Mouse (Mus musculus) CH12.LX (cell line): Measurements from ENCODE around the gene Smad1. TPM values are rescaled to one million over a fixed set of nuclear protein-coding genes. Genes with fewer than 3 reads are reported as not detected.

Experiments used
- DNase-seq: peaks from one replicate; pipeline ENCODE4 v3.0.0-alpha.2; 2013; ENCODE audit errors: extremely low read depth
- H3K27ac ChIP-seq: 2 replicates; pipeline ENCODE4 v1.5.1; 2012; ENCODE audit warnings: low read depth, mild to moderate bottlenecking, control low read depth, moderate library complexity; ENCODE audit not compliant: insufficient read depth
- H3K27me3 ChIP-seq: replicated peaks from 2 replicates; pipeline ENCODE3; 2012; ENCODE audit warnings: inconsistent platforms
- H3K36me3 ChIP-seq, 2 experiments: replicated peaks in 1 of 2; 2 replicates each; pipeline versions ENCODE3 to v1.6.1; 2012; ENCODE audit warnings: inconsistent platforms in 1 of 2, low read length in 1 of 2, mild to moderate bottlenecking in 1 of 2, mixed read lengths in 1 of 2, moderate library complexity in 1 of 2; ENCODE audit not compliant: control insufficient read depth in 1 of 2, insufficient read depth in 1 of 2
- H3K4me1 ChIP-seq, 2 experiments: 2 replicates each; pipeline ENCODE4 v1.6.1; 2012; ENCODE audit warnings: inconsistent platforms in 1 of 2, moderate library complexity in 1 of 2; ENCODE audit not compliant: insufficient read depth in 2 of 2, control insufficient read depth in 1 of 2
- H3K4me2 ChIP-seq: 2 replicates; pipeline ENCODE4 v1.6.1; 2012; ENCODE audit warnings: low read depth, mild to moderate bottlenecking, control low read depth; ENCODE audit not compliant: poor library complexity, insufficient read depth, severe bottlenecking
- H3K4me3 ChIP-seq, 3 experiments: fragments of 150-350 bp in 1 of 3; sonication (generic) in 1 of 3; replicated peaks in 1 of 3; 2 replicates each; pipeline versions ENCODE3 to v1.5.1; 2011 to 2012; ENCODE audit warnings: low read depth in 2 of 3, low read length in 2 of 3, mild to moderate bottlenecking in 2 of 3, moderate library complexity in 2 of 3, control low read depth in 1 of 3, improper control_type of control experiment in 1 of 3, inconsistent platforms in 1 of 3, mixed read lengths in 1 of 3; ENCODE audit not compliant: poor library complexity in 1 of 3
- H3K79me2 ChIP-seq: replicated peaks from 2 replicates; pipeline ENCODE4 v1.6.1; 2012; ENCODE audit warnings: mild to moderate bottlenecking, moderate library complexity; ENCODE audit not compliant: control insufficient read depth, poor library complexity, insufficient read depth, severe bottlenecking; ENCODE audit errors: extremely low read depth
- H3K9ac ChIP-seq: 2 replicates; pipeline ENCODE4 v1.6.1; 2012; ENCODE audit warnings: low read depth, mild to moderate bottlenecking, control low read depth, moderate library complexity; ENCODE audit not compliant: insufficient read depth
- H3K9me3 ChIP-seq: replicated peaks from 2 replicates; pipeline ENCODE3; 2012; ENCODE audit warnings: low read length, inconsistent platforms, mixed read lengths
- BHLHE40 ChIP-seq: IDR thresholded peaks from 2 replicates; pipeline ENCODE4 v1.6.1; 2011; ENCODE audit warnings: mild to moderate bottlenecking, low read depth, low read length, improper control_type of control experiment
- CHD2 ChIP-seq: IDR thresholded peaks from 2 replicates; pipeline ENCODE4 v1.6.1; 2011; ENCODE audit warnings: low read length, improper control_type of control experiment
- CTCF ChIP-seq, 2 experiments: IDR thresholded peaks in 1 of 2; conservative IDR thresholded peaks in 1 of 2; 2 replicates each; pipeline ENCODE4 v1.5.1; 2011 to 2012; ENCODE audit warnings: low read depth in 2 of 2, low read length in 2 of 2, improper control_type of control experiment in 1 of 2, inconsistent platforms in 1 of 2, mild to moderate bottlenecking in 1 of 2, moderate library complexity in 1 of 2
- IRF4 ChIP-seq: IDR thresholded peaks from 2 replicates; pipeline ENCODE4 v1.6.1; 2014; ENCODE audit warnings: low read depth, mild to moderate bottlenecking, inconsistent platforms, low read length, improper control_type of control experiment
- JUN ChIP-seq: IDR thresholded peaks from 2 replicates; pipeline ENCODE4 v1.6.1; 2011; ENCODE audit warnings: low read depth, mild to moderate bottlenecking, low read length, improper control_type of control experiment, moderate library complexity; ENCODE audit not compliant: insufficient read depth
- MAFK ChIP-seq: IDR thresholded peaks from 2 replicates; pipeline ENCODE4 v1.6.1; 2011; ENCODE audit warnings: low read length, improper control_type of control experiment; ENCODE audit not compliant: insufficient replicate concordance
- MEF2A ChIP-seq: IDR thresholded peaks from 2 replicates; pipeline ENCODE4 v1.6.1; 2014; ENCODE audit warnings: low read depth, mild to moderate bottlenecking, inconsistent platforms, low read length, improper control_type of control experiment, borderline replicate concordance
- MXI1 ChIP-seq: IDR thresholded peaks from 2 replicates; pipeline ENCODE4 v1.6.1; 2011; ENCODE audit warnings: mild to moderate bottlenecking, low read depth, low read length, improper control_type of control experiment
- MYC ChIP-seq: IDR thresholded peaks from 2 replicates; pipeline ENCODE4 v1.6.1; 2011; ENCODE audit warnings: low read depth, mild to moderate bottlenecking, improper control_type of control experiment, low read length
- NRF1 ChIP-seq: IDR thresholded peaks from 2 replicates; pipeline ENCODE4 v1.6.1; 2014; ENCODE audit warnings: low read depth, mild to moderate bottlenecking, inconsistent platforms, low read length, improper control_type of control experiment, moderate library complexity
- RAD21 ChIP-seq: IDR thresholded peaks from 2 replicates; pipeline ENCODE4 v1.6.1; 2011; ENCODE audit warnings: low read depth, mild to moderate bottlenecking, low read length, improper control_type of control experiment, moderate library complexity
- SMC3 ChIP-seq: IDR thresholded peaks from 2 replicates; pipeline ENCODE4 v1.6.1; 2011; ENCODE audit warnings: low read depth, low read length, improper control_type of control experiment
- TCF12 ChIP-seq: IDR thresholded peaks from 2 replicates; pipeline ENCODE4 v1.6.1; 2014; ENCODE audit warnings: low read depth, mild to moderate bottlenecking, inconsistent platforms, low read length, improper control_type of control experiment
- USF1 ChIP-seq: IDR thresholded peaks from 2 replicates; pipeline ENCODE4 v1.6.1; 2014; ENCODE audit warnings: low read depth, mild to moderate bottlenecking, inconsistent platforms, low read length, improper control_type of control experiment
- USF2 ChIP-seq: conservative IDR thresholded peaks from 2 replicates; pipeline ENCODE4 v1.6.1; 2011; ENCODE audit warnings: low read depth, low read length, improper control_type of control experiment
- ZC3H11A ChIP-seq: IDR thresholded peaks from 2 replicates; pipeline ENCODE4 v1.6.1; 2012; ENCODE audit warnings: low read depth, mild to moderate bottlenecking, inconsistent platforms, low read length, improper control_type of control experiment
- ZNF384 ChIP-seq: IDR thresholded peaks from 2 replicates; pipeline ENCODE4 v1.6.1; 2012; ENCODE audit warnings: low read depth, low read length, improper control_type of control experiment, inconsistent platforms
- dilution Hi-C: fragments of 300-500 bp; cut with MboI; formaldehyde crosslinking; loops from 2 replicates; pipeline ENCODE4 v1.14.3; 2020; ENCODE audit warnings: low sequenced_read_pairs; ENCODE audit not compliant: extremely low pct_unique_long_range_greater_than_20kb, extremely low pct_ligation_motif_present
- in situ Hi-C: fragments of 300-500 bp; cut with MboI; formaldehyde crosslinking; loops from 3 replicates; pipeline ENCODE4 v1.14.3; 2019; ENCODE audit warnings: low sequenced_read_pairs, low pct_ligation_motif_present, low pct_unique_long_range_greater_than_20kb, mixed read lengths
- polyA plus RNA-seq: library from polyadenylated mRNA; unstranded; fragments of >175 nt; gene quantifications from 2 replicates; pipeline ENCODE4 v1.2.1, GENCODE M21; 2012; ENCODE audit warnings: low read depth; ENCODE audit not compliant: insufficient read length
- total RNA-seq, 2 experiments: library from RNA; depleted of rRNA; stranded (reverse); fragments of 300-350 nt in 1 of 2; fragments of >200 nt in 1 of 2; gene quantifications; 2 replicates each; pipeline ENCODE4 v1.2.3; 2012 to 2014

Gene Smad1
- total and polyA plus RNA-seq, 3 experiments, result not detected

DNA sequence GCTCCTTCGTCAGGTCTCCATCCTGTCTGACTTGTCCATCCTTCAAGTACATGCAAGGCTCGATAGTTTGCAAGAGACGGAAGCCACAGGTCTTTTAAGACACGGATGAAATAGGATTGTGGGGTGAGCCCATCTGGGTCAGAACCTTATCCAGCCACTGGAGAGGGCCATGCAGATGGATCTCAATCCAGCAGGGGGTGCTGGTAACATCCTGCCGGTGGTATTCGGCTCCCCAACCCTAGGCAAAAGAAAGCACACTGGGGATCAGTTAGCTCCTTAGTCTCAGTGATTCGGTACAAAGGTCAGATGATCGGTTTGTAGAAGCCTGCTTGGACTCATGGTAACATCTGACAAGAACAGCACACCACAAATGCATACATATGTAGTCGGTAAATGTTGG lies 59.8 kb downstream of the Smad1 start:
- Histone ChIP-seq H3K27me3 (peaks cover 18% of the 10 kb centered on the region), H3K4me2 (no peak overlapping the region), H3K9ac (no peak overlapping the region), H3K4me1 (no peaks in the 10 kb centered on the region), H3K36me3 (no peaks in the 10 kb centered on the region), H3K27ac (no peak overlapping the region), H3K4me3 (no peak overlapping the region), H3K79me2 (no peaks in the 10 kb centered on the region), H3K9me3 (no peaks in the 10 kb centered on the region)
- TF ChIP-seq RAD21 (peak; percentile 69), MEF2A (no peak), NRF1 (no peak), SMC3 (peak; percentile 82), CTCF (conservative IDR thresholded peaks at IDR 0.05 in 1 of 2, IDR thresholded peaks at IDR 0.05 in 1 of 2; ENCODE audit: low read depth in 2 of 2, low read length in 2 of 2) (peak; percentile 56 to 77)
- dilution Hi-C loops, result no loop called here
- in situ Hi-C loops, result no loop called here
- DNase-seq, result peak; percentile 35

DNA sequence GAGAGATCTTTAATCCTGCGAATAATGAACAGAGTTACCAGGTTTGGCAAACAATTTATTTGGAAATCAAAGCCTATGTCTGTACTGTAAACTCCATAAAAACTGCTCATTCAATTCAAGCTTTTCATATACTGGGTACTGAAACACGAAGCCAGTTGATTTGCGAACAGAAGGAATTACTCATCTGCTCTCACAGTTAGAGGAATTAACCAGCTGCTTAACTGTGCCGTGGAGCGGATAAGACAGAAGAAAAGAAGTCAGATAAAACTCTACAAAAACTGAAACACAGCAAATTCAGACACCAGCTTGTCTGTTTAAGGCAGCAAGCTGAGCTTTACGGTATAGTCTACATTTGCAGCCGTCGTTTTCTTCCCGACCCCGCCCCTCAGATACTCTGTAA lies 60.7 kb downstream of the Smad1 start:
- DNase-seq, result no peak
- no peak overlapping the region for H3K4me3 ChIP-seq
- H3K27me3 ChIP-seq, result peaks cover 26% of the 10 kb centered on the region
- TF ChIP-seq JUN (no peak), IRF4 (no peak), MXI1 (no peak), USF2 (no peak), SMC3 (no peak), CTCF (conservative IDR thresholded peaks at IDR 0.05 in 1 of 2, IDR thresholded peaks at IDR 0.05 in 1 of 2; ENCODE audit: low read depth in 2 of 2, low read length in 2 of 2) (no peak), MAFK (no peak), ZNF384 (no peak), ZC3H11A (no peak), TCF12 (no peak), BHLHE40 (no peak), MYC (no peak), CHD2 (no peak), USF1 (no peak)
- TF ChIP-seq, all 38 proteins: peak for 0
- H3K9me3 ChIP-seq, result peaks cover 4% of the 10 kb centered on the region
- H3K36me3 ChIP-seq, result no peaks in the 10 kb centered on the region
- no peaks in the 10 kb centered on the region for H3K4me1 ChIP-seq
- dilution Hi-C loops (no loop called here), in situ Hi-C loops (no loop called here)
- H3K4me2 ChIP-seq, result no peak overlapping the region
- H3K27ac ChIP-seq, result no peak overlapping the region
- H3K9ac ChIP-seq, result no peak overlapping the region
- no peaks in the 10 kb centered on the region for H3K79me2 ChIP-seq
